Mouse (Mus musculus) MEL (cell line): ENCODE results near the gene Prc1. TPM values are rescaled to one million over a fixed set of nuclear protein-coding genes. Genes with fewer than 3 reads are reported as not detected.

Experiments
- DNase-seq: peaks from one replicate; pipeline ENCODE4 v3.0.0; 2011; ENCODE audit warnings: low read depth, low spot score
- H3K27ac ChIP-seq: 2 replicates; pipeline ENCODE4 v1.5.1; 2012; ENCODE audit warnings: low read depth, mild to moderate bottlenecking, control low read depth, low read length, moderate library complexity; ENCODE audit not compliant: control insufficient read depth
- H3K27me3 ChIP-seq, 2 experiments: fragments of 150-350 bp in 1 of 2; sonication (generic) in 1 of 2; 2 replicates each; pipeline ENCODE4 v1.6.1; 2012; ENCODE audit warnings: low read length in 2 of 2, mild to moderate bottlenecking in 2 of 2, improper control_type of control experiment in 1 of 2, moderate library complexity in 1 of 2; ENCODE audit not compliant: insufficient read depth in 2 of 2, control insufficient read depth in 1 of 2
- H3K36me3 ChIP-seq, 2 experiments: 2 replicates each; pipeline ENCODE4 v1.6.1; 2012 to 2014; ENCODE audit warnings: low read length in 2 of 2, improper control_type of control experiment in 1 of 2, inconsistent platforms in 1 of 2, mild to moderate bottlenecking in 1 of 2; ENCODE audit not compliant: insufficient read depth in 2 of 2, control insufficient read depth in 1 of 2
- H3K4me1 ChIP-seq, 2 experiments: fragments of 150-350 bp in 1 of 2; sonication (generic) in 1 of 2; 2 replicates each; pipeline ENCODE4 v1.6.1; 2012; ENCODE audit warnings: low read length in 2 of 2, improper control_type of control experiment in 1 of 2, mild to moderate bottlenecking in 1 of 2; ENCODE audit not compliant: insufficient read depth in 2 of 2, control insufficient read depth in 1 of 2
- H3K4me3 ChIP-seq, 2 experiments: fragments of 150-350 bp in 1 of 2; sonication (generic) in 1 of 2; 2 replicates each; pipeline ENCODE4 v1.5.1; 2012; ENCODE audit warnings: low read depth in 2 of 2, low read length in 2 of 2, mild to moderate bottlenecking in 2 of 2, moderate library complexity in 2 of 2, control low read depth in 1 of 2, improper control_type of control experiment in 1 of 2; ENCODE audit not compliant: control insufficient read depth in 1 of 2, insufficient read depth in 1 of 2
- H3K79me2 ChIP-seq: 2 replicates; pipeline ENCODE4 v1.6.1; 2012; ENCODE audit warnings: mild to moderate bottlenecking, low read length, moderate library complexity; ENCODE audit not compliant: control insufficient read depth, poor library complexity, insufficient read depth
- H3K9ac ChIP-seq: 2 replicates; pipeline ENCODE4 v1.6.1; 2012; ENCODE audit warnings: low read depth, mild to moderate bottlenecking, control low read depth, low read length, moderate library complexity; ENCODE audit not compliant: control insufficient read depth, poor library complexity, severe bottlenecking
- H3K9me3 ChIP-seq: fragments of 150-350 bp; sonication (generic); replicated peaks from 2 replicates; pipeline ENCODE4 v1.6.1; 2012; ENCODE audit warnings: mild to moderate bottlenecking, low read length, improper control_type of control experiment, moderate library complexity; ENCODE audit not compliant: insufficient read depth
- BHLHE40 ChIP-seq: IDR thresholded peaks from 2 replicates; pipeline ENCODE4 v1.6.1; 2012; ENCODE audit warnings: low read depth, mild to moderate bottlenecking, inconsistent platforms, low read length, improper control_type of control experiment, borderline replicate concordance
- CHD1 ChIP-seq: IDR thresholded peaks from 2 replicates; pipeline ENCODE4 v1.6.1; 2012; ENCODE audit warnings: low read depth, mild to moderate bottlenecking, inconsistent platforms, low read length, improper control_type of control experiment
- CHD2 ChIP-seq: IDR thresholded peaks from 2 replicates; pipeline ENCODE4 v1.6.1; 2011; ENCODE audit warnings: low read length, improper control_type of control experiment
- CTCF ChIP-seq, 3 experiments: IDR thresholded peaks in 2 of 3; conservative IDR thresholded peaks in 1 of 3; 2 replicates each; pipeline ENCODE4 v1.5.1; 2011 to 2012; ENCODE audit warnings: low read length in 3 of 3, low read depth in 2 of 3, mild to moderate bottlenecking in 2 of 3, improper control_type of control experiment in 1 of 3, inconsistent platforms in 1 of 3, mixed read lengths in 1 of 3, moderate library complexity in 1 of 3; ENCODE audit not compliant: control insufficient read depth in 1 of 3, insufficient read depth in 1 of 3, poor library complexity in 1 of 3, severe bottlenecking in 1 of 3
- ELF1 ChIP-seq: IDR thresholded peaks from 2 replicates; pipeline ENCODE4 v1.6.1; 2014; ENCODE audit warnings: low read depth, mild to moderate bottlenecking, inconsistent platforms, low read length, improper control_type of control experiment, moderate library complexity
- ETS1 ChIP-seq: IDR thresholded peaks from 2 replicates; pipeline ENCODE4 v1.6.1; 2012; ENCODE audit warnings: low read depth, mild to moderate bottlenecking, inconsistent platforms, low read length, improper control_type of control experiment, moderate library complexity
- HCFC1 ChIP-seq: IDR thresholded peaks from 2 replicates; pipeline ENCODE4 v1.6.1; 2012; ENCODE audit warnings: low read depth, mild to moderate bottlenecking, inconsistent platforms, low read length, improper control_type of control experiment, moderate library complexity
- JUND ChIP-seq: IDR thresholded peaks from 2 replicates; pipeline ENCODE4 v1.6.1; 2011; ENCODE audit warnings: low read depth, mild to moderate bottlenecking, improper control_type of control experiment, low read length
- MAFK ChIP-seq: IDR thresholded peaks from 2 replicates; pipeline ENCODE4 v1.6.1; 2011; ENCODE audit warnings: low read depth, mild to moderate bottlenecking, low read length, improper control_type of control experiment, borderline replicate concordance
- MAX ChIP-seq: IDR thresholded peaks from 2 replicates; pipeline ENCODE4 v1.6.1; 2011; ENCODE audit warnings: low read length, improper control_type of control experiment
- MAZ ChIP-seq: IDR thresholded peaks from 2 replicates; pipeline ENCODE4 v1.6.1; 2012; ENCODE audit warnings: low read depth, mild to moderate bottlenecking, inconsistent platforms, low read length, improper control_type of control experiment
- POLR2AphosphoS2 ChIP-seq: IDR thresholded peaks from 2 replicates; pipeline ENCODE4 v1.6.1; 2011; ENCODE audit warnings: low read length, improper control_type of control experiment
- RAD21 ChIP-seq: IDR thresholded peaks from 2 replicates; pipeline ENCODE4 v1.6.1; 2011; ENCODE audit warnings: mild to moderate bottlenecking, low read depth, low read length, improper control_type of control experiment
- RCOR1 ChIP-seq: IDR thresholded peaks from 2 replicates; pipeline ENCODE4 v1.6.1; 2012; ENCODE audit warnings: low read depth, mild to moderate bottlenecking, inconsistent platforms, low read length, improper control_type of control experiment
- SMC3 ChIP-seq: IDR thresholded peaks from 2 replicates; pipeline ENCODE4 v1.6.1; 2011; ENCODE audit warnings: low read depth, low read length, improper control_type of control experiment
- USF2 ChIP-seq, 2 experiments: IDR thresholded peaks; 2 replicates each; pipeline ENCODE4 v1.6.1; 2011 to 2012; ENCODE audit warnings: improper control_type of control experiment in 2 of 2, low read length in 2 of 2, borderline replicate concordance in 1 of 2, inconsistent platforms in 1 of 2, low read depth in 1 of 2, mild to moderate bottlenecking in 1 of 2; ENCODE audit not compliant: insufficient read depth in 1 of 2
- ZC3H11A ChIP-seq: IDR thresholded peaks from 2 replicates; pipeline ENCODE4 v1.6.1; 2012; ENCODE audit warnings: low read depth, mild to moderate bottlenecking, inconsistent platforms, low read length, improper control_type of control experiment
- ZKSCAN1 ChIP-seq: IDR thresholded peaks from 2 replicates; pipeline ENCODE4 v1.6.1; 2012; ENCODE audit warnings: low read depth, mild to moderate bottlenecking, inconsistent platforms, low read length, improper control_type of control experiment, moderate library complexity
- ZMIZ1 ChIP-seq: IDR thresholded peaks from 2 replicates; pipeline ENCODE4 v1.6.1; 2012; ENCODE audit warnings: low read depth, mild to moderate bottlenecking, inconsistent platforms, low read length, improper control_type of control experiment, moderate library complexity
- ZNF384 ChIP-seq: IDR thresholded peaks from 2 replicates; pipeline ENCODE4 v1.6.1; 2012; ENCODE audit warnings: low read depth, mild to moderate bottlenecking, inconsistent platforms, low read length, improper control_type of control experiment
- polyA plus RNA-seq, 2 experiments: library from polyadenylated mRNA; stranded (reverse) in 1 of 2; unstranded in 1 of 2; fragments of >175 nt in 1 of 2; fragments of >200 nt in 1 of 2; gene quantifications; 2 replicates each; pipeline versions ENCODE4 v1.2.1 to v1.2.4; 2012; ENCODE audit warnings: low replicate concordance in 2 of 2, low read depth in 1 of 2; ENCODE audit not compliant: insufficient read length in 2 of 2, insufficient read depth in 1 of 2, missing spikeins in 1 of 2
- total RNA-seq: library from RNA; depleted of rRNA; stranded (reverse); fragments of 300-350 nt; gene quantifications from 2 replicates; pipeline ENCODE4 v1.2.3, GENCODE M21; 2012

The Prc1 gene
- total and polyA plus RNA-seq, 3 experiments: 68.5 to 108 (median 82.2) TPM

DNA sequence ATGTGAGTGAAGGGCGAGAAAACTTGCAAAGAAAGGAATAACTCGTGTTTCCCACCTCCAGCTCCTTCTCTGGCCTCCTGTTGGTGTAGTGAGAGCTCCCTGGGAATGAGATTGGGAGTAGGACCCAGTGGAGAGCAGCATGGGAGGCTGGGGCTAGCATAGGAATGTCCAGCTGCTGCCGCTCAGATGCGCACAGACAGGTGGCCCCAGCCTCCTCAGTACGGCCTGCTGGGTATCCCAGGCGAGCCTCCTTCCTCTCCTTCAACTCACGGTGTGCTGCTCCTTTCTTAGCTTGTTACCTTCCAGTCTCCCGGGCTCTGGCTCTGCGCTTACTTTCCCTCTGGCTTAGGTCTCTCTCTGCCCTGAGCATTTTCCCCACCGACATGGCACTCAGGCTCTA lies 14.2 kb upstream of the Prc1 start:
- H3K9me3 ChIP-seq: no peaks in the 10 kb centered on the region
- H3K36me3 ChIP-seq: peaks cover 0 to 26% of the 10 kb centered on the region in 2 experiments; a peak in 2 of 4 replicates
- H3K4me1 ChIP-seq: no peaks in the 10 kb centered on the region
- no peak overlapping the region for H3K27ac ChIP-seq
- TF ChIP-seq POLR2AphosphoS2 (no peak), MAX (no peak), RAD21 (no peak), JUND (no peak), ZKSCAN1 (no peak), HCFC1 (no peak), USF2 (IDR thresholded peaks at IDR 0.05; ENCODE audit: borderline replicate concordance in 1 of 2, insufficient read depth in 1 of 2, low read depth in 1 of 2, low read length in 2 of 2) (no peak), BHLHE40 (no peak), ZC3H11A (no peak), ZMIZ1 (no peak), ELF1 (no peak), MAZ (no peak), RCOR1 (no peak), ZNF384 (no peak), ETS1 (no peak), CHD2 (no peak), CHD1 (no peak), MAFK (no peak)
- no peak overlapping the region for H3K9ac ChIP-seq
- H3K79me2 ChIP-seq: no peaks in the 10 kb centered on the region
- no peak for DNase-seq
- no peak overlapping the region for H3K4me3 ChIP-seq
- no peaks in the 10 kb centered on the region for H3K27me3 ChIP-seq

DNA sequence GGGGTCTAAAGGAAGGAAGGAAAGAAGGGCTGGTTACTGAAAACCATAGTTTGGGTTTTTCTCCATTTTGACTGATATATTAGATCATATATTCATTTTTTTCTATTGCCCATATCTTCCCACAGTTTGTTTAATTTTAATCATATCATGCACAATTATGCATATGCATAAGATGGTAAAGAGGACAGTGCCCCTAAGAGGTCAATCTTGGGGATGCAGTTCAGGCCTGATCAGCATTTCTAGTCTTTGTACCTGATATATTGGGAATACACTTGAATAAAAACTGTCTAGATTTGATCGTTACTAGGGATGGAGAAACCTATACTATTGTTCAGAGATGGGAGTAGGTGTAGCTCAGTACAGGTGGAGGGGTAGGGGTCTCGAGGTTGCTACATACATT lies 13.3 kb upstream of the Prc1 start:
- no peaks in the 10 kb centered on the region for H3K4me1 ChIP-seq
- no peak overlapping the region for H3K4me3 ChIP-seq
- H3K27me3 ChIP-seq: no peaks in the 10 kb centered on the region
- H3K79me2 ChIP-seq: no peaks in the 10 kb centered on the region
- TF ChIP-seq RAD21 (peak; percentile 39), CTCF (IDR thresholded peaks at IDR 0.05 in 2 of 3, conservative IDR thresholded peaks at IDR 0.05 in 1 of 3; ENCODE audit: control insufficient read depth in 1 of 3, insufficient read depth in 1 of 3, low read depth in 2 of 3, low read length in 3 of 3, poor library complexity in 1 of 3, severe bottlenecking in 1 of 3) (peak in 2 of 3 experiments; percentile 19 to 47; a peak in 3 of 6 replicates), SMC3 (peak; percentile 28; the same call in 1 of the 2 replicates), ZC3H11A (no peak), CHD2 (no peak)
- TF ChIP-seq, all 39 proteins: peak for 3
- Histone ChIP-seq H3K36me3 (peaks cover 0 to 24% of the 10 kb centered on the region in 2 experiments; a peak in 2 of 4 replicates), H3K27ac (no peak overlapping the region), H3K9ac (no peak overlapping the region), H3K9me3 (no peaks in the 10 kb centered on the region)
- no peak for DNase-seq
